Mouse (Mus musculus) lung, postnatal 0 days (tissue): ENCODE data around the gene Ablim1. TPM values are rescaled to one million over a fixed set of nuclear protein-coding genes. Genes with fewer than 3 reads are reported as not detected.

Experiments
- ATAC-seq: fragments of 200-750 bp; cut with Nextera tagmentation; 2 replicates; pipeline ENCODE4 v1.8.0; 2017; ENCODE audit warnings: moderate library complexity
- DNase-seq: peaks from one replicate; pipeline ENCODE4 v3.0.0-alpha.2; 2016; ENCODE audit warnings: low spot score
- H3K27ac ChIP-seq: fragments of 300-500 bp; sonication (generic); 2 replicates; pipeline ENCODE4 v1.5.1; 2014; ENCODE audit warnings: antibody characterized with exemption, mild to moderate bottlenecking, low read length, mixed read lengths
- H3K27me3 ChIP-seq: fragments of 300-500 bp; sonication (generic); replicated peaks from 2 replicates; pipeline ENCODE4 v1.6.1; 2014; ENCODE audit warnings: low read length, mixed read lengths; ENCODE audit not compliant: insufficient read depth
- H3K36me3 ChIP-seq: fragments of 300-500 bp; sonication (generic); 2 replicates; pipeline ENCODE4 v1.6.1; 2014; ENCODE audit warnings: low read length, mixed read lengths; ENCODE audit not compliant: insufficient read depth
- H3K4me1 ChIP-seq: fragments of 300-500 bp; sonication (generic); 2 replicates; pipeline ENCODE4 v1.6.1; 2014; ENCODE audit warnings: antibody characterized with exemption, low read depth, low read length, mixed read lengths; ENCODE audit not compliant: insufficient read depth
- H3K4me2 ChIP-seq: fragments of 300-500 bp; sonication (generic); replicated peaks from 2 replicates; pipeline ENCODE4 v1.6.1; 2014; ENCODE audit warnings: low read depth, mild to moderate bottlenecking, low read length, moderate library complexity, mixed read lengths
- H3K4me3 ChIP-seq: fragments of 300-500 bp; sonication (generic); 2 replicates; pipeline ENCODE4 v1.5.1; 2014; ENCODE audit warnings: low read depth, low read length
- H3K9ac ChIP-seq: fragments of 300-500 bp; sonication (generic); replicated peaks from 2 replicates; pipeline ENCODE4 v1.6.1; 2014; ENCODE audit warnings: low read depth, mild to moderate bottlenecking
- H3K9me3 ChIP-seq: fragments of 300-500 bp; sonication (generic); 2 replicates; pipeline ENCODE4 v1.6.1; 2016; ENCODE audit warnings: low read length, mixed read lengths
- CTCF ChIP-seq: IDR thresholded peaks from 2 replicates; pipeline ENCODE4 v1.5.1; 2016; ENCODE audit warnings: antibody characterized with exemption, mild to moderate bottlenecking
- EP300 ChIP-seq: IDR thresholded peaks from 2 replicates; pipeline ENCODE4 v1.6.1; 2016; ENCODE audit warnings: antibody characterized with exemption, mild to moderate bottlenecking, control low read depth
- WGBS: fragments of 180-500 bp; shearing (Covaris S2); extraction: QIAGEN DNeasy Blood & Tissue Kit; methylation state at CpG from one replicate; pipeline ENCODE4 v1.1.7; 2014; 5-methylcytosine and 5-hydroxymethylcytosine counted together
- polyA plus RNA-seq: library from polyadenylated mRNA; unstranded; fragments of >200 nt; fragmentation: Nextera tagmentation; extraction: Ambion mirVana; gene quantifications from 2 replicates; pipeline ENCODE4 v1.2.1, GENCODE M21; 2015

Ablim1 gene
- polyA plus RNA-seq, 1 experiment from 2014 or later = 50.1 TPM

GRCm38 (mm10) chr19:57356273-57356672 lies 41.6 kb upstream of the Ablim1 start:
- peak overlapping the region; percentile 47 for H3K27ac ChIP-seq
- no peak overlapping the region for H3K4me3 ChIP-seq
- DNase-seq (peak; percentile 35), ATAC-seq (no peak)
- no peak overlapping the region for H3K9ac ChIP-seq
- H3K9me3 ChIP-seq = no peaks in the 10 kb centered on the region
- H3K4me2 ChIP-seq = peak overlapping the region; percentile 37
- peak; percentile 34; the same call in 1 of the 2 replicates for TF ChIP-seq EP300
- no peak for TF ChIP-seq CTCF
- no peaks in the 10 kb centered on the region for H3K27me3 ChIP-seq
- WGBS = 22% methylated on average over 7 of the region's 7 CpGs
- H3K4me1 ChIP-seq = peaks cover 20% of the 10 kb centered on the region; the same call in 1 of the 2 replicates
- no peaks in the 10 kb centered on the region for H3K36me3 ChIP-seq

- Histone ChIP-seq H3K4me3 (no peak overlapping the region), H3K27ac (peak overlapping the region; percentile 47), H3K4me1 (peaks cover 20% of the 10 kb centered on the region; the same call in 1 of the 2 replicates), H3K27me3 (no peaks in the 10 kb centered on the region), H3K9ac (no peak overlapping the region), H3K4me2 (peak overlapping the region; percentile 37), H3K9me3 (no peaks in the 10 kb centered on the region), H3K36me3 (no peaks in the 10 kb centered on the region)
- peak; percentile 35; the same call in 1 of the 2 replicates for TF ChIP-seq EP300
- no peak for TF ChIP-seq CTCF
- WGBS = 47% methylated on average over 16 of the region's 16 CpGs
- DNase-seq (peak; percentile 62), ATAC-seq (peak; percentile 64)
These were observed 40.9 kb upstream of the Ablim1 start for GRCm38 (mm10) chr19:57355451-57356251.

GRCm38 (mm10) chr19:57354715-57355114 lies 40.0 kb upstream of the Ablim1 start:
- Histone ChIP-seq H3K9ac (no peak overlapping the region), H3K27me3 (no peaks in the 10 kb centered on the region), H3K4me3 (no peak overlapping the region), H3K4me1 (peaks cover 20% of the 10 kb centered on the region; the same call in 1 of the 2 replicates), H3K27ac (peak overlapping the region; percentile 47), H3K9me3 (no peaks in the 10 kb centered on the region), H3K36me3 (no peaks in the 10 kb centered on the region), H3K4me2 (0 out of 2 replicates have a peak overlapping the region, but pooled peaks have one; percentile 37)
- 48% methylated on average over 6 of the region's 6 CpGs for WGBS
- DNase-seq = no peak
- ATAC-seq = no peak
- no peak for TF ChIP-seq EP300
- TF ChIP-seq CTCF = no peak

- no peak overlapping the region for H3K4me2 ChIP-seq
- peaks cover 17% of the 10 kb centered on the region; the same call in 1 of the 2 replicates for H3K4me1 ChIP-seq
- no peaks in the 10 kb centered on the region for H3K9me3 ChIP-seq
- 90% methylated on average over 11 of the region's 11 CpGs for WGBS
- H3K27me3 ChIP-seq = no peaks in the 10 kb centered on the region
- no peaks in the 10 kb centered on the region for H3K36me3 ChIP-seq
- TF ChIP-seq EP300 (no peak), CTCF (no peak)
- ATAC-seq (no peak), DNase-seq (no peak)
- H3K4me3 ChIP-seq = no peak overlapping the region
- no peak overlapping the region for H3K9ac ChIP-seq
- no peak overlapping the region for H3K27ac ChIP-seq
These were observed 39.3 kb upstream of the Ablim1 start for GRCm38 (mm10) chr19:57354050-57354449.

- Histone ChIP-seq H3K27ac (no peak overlapping the region), H3K4me2 (no peak overlapping the region), H3K9me3 (no peaks in the 10 kb centered on the region), H3K27me3 (no peaks in the 10 kb centered on the region), H3K9ac (no peak overlapping the region), H3K4me1 (peaks cover 17% of the 10 kb centered on the region; the same call in 1 of the 2 replicates), H3K4me3 (no peak overlapping the region), H3K36me3 (no peaks in the 10 kb centered on the region)
- no peak for ATAC-seq
- TF ChIP-seq EP300 (no peak), CTCF (no peak)
- DNase-seq = peak; percentile 32
- 64% methylated on average over 10 of the region's 10 CpGs for WGBS
These were observed 38.5 kb upstream of the Ablim1 start for GRCm38 (mm10) chr19:57353228-57353627.

GRCm38 (mm10) chr19:57352337-57352935 lies 37.7 kb upstream of the Ablim1 start:
- no peak overlapping the region for H3K27ac ChIP-seq
- WGBS = 68% methylated on average over 12 of the region's 12 CpGs
- H3K27me3 ChIP-seq = no peaks in the 10 kb centered on the region
- DNase-seq (no peak), ATAC-seq (no peak)
- H3K4me3 ChIP-seq = no peak overlapping the region
- no peak overlapping the region for H3K9ac ChIP-seq
- H3K4me1 ChIP-seq = peaks cover 13% of the 10 kb centered on the region; the same call in 1 of the 2 replicates
- no peak for TF ChIP-seq CTCF
- no peak for TF ChIP-seq EP300
- no peaks in the 10 kb centered on the region for H3K9me3 ChIP-seq
- no peak overlapping the region for H3K4me2 ChIP-seq
- no peaks in the 10 kb centered on the region for H3K36me3 ChIP-seq
